Mouse (Mus musculus): ENCODE data around the gene Lrrc20.

Lrrc20 gene

GRCm38 (mm10) chr10:61544127-61544862, 68.7 kb downstream of the Lrrc20 start:
- in situ Hi-C loops (cut with MboI; ENCODE audit: low pct_unique_long_range_greater_than_20kb in 1 of 2, low sequenced_read_pairs in 2 of 2, unreplicated experiment in 1 of 2) = no loop called here

GRCm38 (mm10) chr10:61544863-61545240, 69.3 kb downstream of the Lrrc20 start:
- in situ Hi-C loops (cut with MboI; ENCODE audit: low pct_unique_long_range_greater_than_20kb in 1 of 2, low sequenced_read_pairs in 2 of 2, unreplicated experiment in 1 of 2) = no loop called here

- in situ Hi-C loops (cut with MboI; ENCODE audit: low pct_unique_long_range_greater_than_20kb in 1 of 2, low sequenced_read_pairs in 2 of 2, unreplicated experiment in 1 of 2) = no loop called here
These were observed 74.5 kb downstream of the Lrrc20 start for GRCm38 (mm10) chr10:61550106-61550505.

GRCm38 (mm10) chr10:61555155-61555554, 79.6 kb downstream of the Lrrc20 start:
- in situ Hi-C loops (cut with MboI; ENCODE audit: low pct_unique_long_range_greater_than_20kb in 1 of 2, low sequenced_read_pairs in 2 of 2, unreplicated experiment in 1 of 2) = no loop called here

- in situ Hi-C loops (cut with MboI; ENCODE audit: low pct_unique_long_range_greater_than_20kb in 1 of 2, low sequenced_read_pairs in 2 of 2, unreplicated experiment in 1 of 2) = no loop called here
These were observed 83.0 kb downstream of the Lrrc20 start for GRCm38 (mm10) chr10:61558631-61559030.

GRCm38 (mm10) chr10:61559544-61559943, 83.9 kb downstream of the Lrrc20 start:
- in situ Hi-C loops (cut with MboI; ENCODE audit: low pct_unique_long_range_greater_than_20kb in 1 of 2, low sequenced_read_pairs in 2 of 2, unreplicated experiment in 1 of 2) = no loop called here

DNA sequence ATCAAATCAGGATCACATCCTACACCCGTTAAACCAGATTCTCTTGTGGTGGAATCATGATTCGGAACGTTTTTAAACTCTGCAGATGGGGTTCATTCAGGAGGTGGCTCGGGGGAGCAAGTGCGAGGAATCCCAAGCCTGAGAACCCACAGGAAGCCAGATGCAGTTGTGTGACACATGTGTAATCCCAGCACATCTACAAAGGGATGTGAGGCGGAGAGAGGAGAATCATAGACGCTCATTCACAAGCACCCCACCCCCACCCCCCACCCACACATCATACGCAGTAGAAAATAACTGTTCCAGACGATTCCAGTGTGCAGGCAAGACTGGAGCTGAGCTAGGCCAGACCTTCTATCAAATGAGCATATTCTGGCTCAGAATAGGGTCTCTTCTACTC, 87.9 kb downstream of the Lrrc20 start:
- in situ Hi-C loops (cut with MboI; ENCODE audit: low pct_unique_long_range_greater_than_20kb in 1 of 2, low sequenced_read_pairs in 2 of 2, unreplicated experiment in 1 of 2) = no loop called here

- in situ Hi-C loops (cut with MboI; ENCODE audit: low pct_unique_long_range_greater_than_20kb in 1 of 2, low sequenced_read_pairs in 2 of 2, unreplicated experiment in 1 of 2) = no loop called here
These were observed 88.8 kb downstream of the Lrrc20 start for GRCm38 (mm10) chr10:61564408-61564807.

DNA sequence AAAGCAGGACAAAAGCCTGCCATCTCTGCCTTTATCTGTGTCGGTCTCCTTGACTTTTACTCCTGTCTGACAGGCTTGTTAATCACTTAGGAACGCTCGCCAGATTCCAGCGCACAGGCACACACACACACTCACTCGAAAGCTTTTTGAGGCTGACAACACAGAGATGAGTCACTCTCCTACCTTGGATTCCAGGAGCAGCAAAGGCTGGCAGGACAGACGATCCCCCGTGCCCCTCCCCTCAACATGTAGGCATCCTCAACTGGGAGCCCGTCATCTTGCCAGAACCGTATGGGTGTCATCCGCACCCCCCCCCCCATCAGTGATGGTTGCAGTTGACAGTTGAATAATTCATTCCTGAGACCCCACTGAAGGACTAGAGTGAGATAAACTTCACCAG, 94.6 kb downstream of the Lrrc20 start:
- in situ Hi-C loops (cut with MboI; ENCODE audit: low pct_unique_long_range_greater_than_20kb in 1 of 2, low sequenced_read_pairs in 2 of 2, unreplicated experiment in 1 of 2) = no loop called here

- in situ Hi-C loops (cut with MboI; ENCODE audit: low pct_unique_long_range_greater_than_20kb in 1 of 2, low sequenced_read_pairs in 2 of 2, unreplicated experiment in 1 of 2) = no loop called here
These were observed 96.5 kb downstream of the Lrrc20 start for GRCm38 (mm10) chr10:61572126-61572525.

- in situ Hi-C loops (cut with MboI; ENCODE audit: low pct_unique_long_range_greater_than_20kb in 1 of 2, low sequenced_read_pairs in 2 of 2, unreplicated experiment in 1 of 2) = no loop called here
These were observed 100.6 kb downstream of the Lrrc20 start for GRCm38 (mm10) chr10:61576120-61576767.

DNA sequence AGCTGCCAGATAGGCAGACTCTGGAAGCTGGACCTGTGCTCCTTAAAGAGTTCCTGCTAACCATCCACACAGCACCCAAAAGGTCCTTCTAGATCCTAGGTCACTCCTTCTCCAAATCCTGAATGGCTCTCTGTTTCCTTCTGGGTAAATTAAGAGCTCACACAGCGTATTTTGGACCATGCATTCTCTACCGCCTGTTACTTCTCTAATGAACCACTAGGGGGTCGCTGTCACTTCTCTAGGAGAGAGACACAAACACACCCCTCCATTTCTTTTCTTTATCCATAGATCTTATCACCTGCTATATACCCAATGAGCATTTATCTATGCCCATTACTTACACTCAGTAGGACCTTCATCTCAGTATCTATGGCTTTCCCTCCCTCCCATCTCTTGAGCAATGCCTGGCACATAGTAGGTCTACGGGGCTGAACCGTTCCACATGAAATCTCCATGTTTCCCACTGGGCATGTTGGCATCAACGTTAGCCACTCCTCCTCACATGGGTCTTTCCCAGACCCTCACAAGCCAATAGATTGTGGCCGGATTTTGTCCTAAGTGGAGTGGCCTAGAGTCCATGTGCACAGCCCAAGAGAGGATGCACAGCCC, 111.7 kb downstream of the Lrrc20 start:
- in situ Hi-C loops (cut with MboI; ENCODE audit: low pct_unique_long_range_greater_than_20kb in 1 of 2, low sequenced_read_pairs in 2 of 2, unreplicated experiment in 1 of 2) = no loop called here

DNA sequence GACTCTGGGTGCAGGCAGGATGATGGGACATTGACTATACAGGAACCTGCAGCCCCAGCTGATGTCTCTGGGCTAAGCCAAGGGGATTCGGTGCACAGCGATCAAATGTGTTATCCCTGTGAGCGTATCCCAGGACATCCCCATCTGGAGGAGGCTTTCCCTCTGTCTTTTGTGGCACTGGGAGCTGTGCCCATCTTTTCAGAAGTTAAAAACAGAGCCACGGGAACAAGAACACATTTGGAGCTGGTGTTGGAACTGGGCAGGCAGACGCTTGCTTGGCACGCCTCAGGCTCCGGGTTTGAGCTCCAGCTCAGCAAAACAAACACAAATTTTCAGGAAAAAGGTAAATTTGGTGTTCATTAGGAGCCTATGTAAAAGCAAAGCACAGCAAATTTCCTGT, 122.4 kb downstream of the Lrrc20 start:
- in situ Hi-C loops (cut with MboI; ENCODE audit: low pct_unique_long_range_greater_than_20kb in 1 of 2, low sequenced_read_pairs in 2 of 2, unreplicated experiment in 1 of 2) = no loop called here

DNA sequence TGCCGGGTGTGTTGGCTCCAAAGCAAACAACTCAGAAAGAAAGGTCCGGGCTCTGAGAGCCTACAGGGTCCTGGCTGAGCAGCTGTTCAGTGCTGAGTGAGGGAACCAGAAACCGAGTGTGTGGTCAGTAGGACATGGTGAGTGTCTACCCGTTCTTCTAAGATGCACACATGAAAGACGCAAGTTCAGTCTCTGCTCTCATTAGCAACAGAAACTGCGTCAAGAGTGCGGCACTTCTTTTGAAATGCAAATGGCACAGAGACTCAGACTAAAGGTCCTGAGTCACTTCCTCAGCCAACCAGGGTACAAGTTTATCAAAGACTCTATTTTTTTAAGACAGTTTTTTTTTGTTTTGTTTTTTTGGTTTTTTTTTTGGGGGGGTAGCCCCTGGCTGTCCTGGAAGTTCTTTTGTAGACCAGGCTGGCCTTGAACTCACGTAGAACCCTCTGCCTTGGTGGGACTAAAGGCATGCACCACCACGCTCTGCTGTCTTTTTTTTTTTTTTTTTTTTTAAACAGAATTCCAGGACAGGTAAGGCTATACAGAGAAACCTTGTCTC, 124.0 kb downstream of the Lrrc20 start:
- in situ Hi-C loops (cut with MboI; ENCODE audit: low pct_unique_long_range_greater_than_20kb in 1 of 2, low sequenced_read_pairs in 2 of 2, unreplicated experiment in 1 of 2) = loop anchor here in 1 of 2 experiments (10.0 kb wide), 1 partner anchor 125 kb away; the partner anchor contains the start of gene Lrrc20

- in situ Hi-C loops (cut with MboI; ENCODE audit: low pct_unique_long_range_greater_than_20kb in 1 of 2, low sequenced_read_pairs in 2 of 2, unreplicated experiment in 1 of 2) = loop anchor here in 1 of 2 experiments (10.0 kb wide), 1 partner anchor 128 kb away; the partner anchor contains the start of gene Lrrc20
These were observed 126.9 kb downstream of the Lrrc20 start for GRCm38 (mm10) chr10:61602283-61603033.

DNA sequence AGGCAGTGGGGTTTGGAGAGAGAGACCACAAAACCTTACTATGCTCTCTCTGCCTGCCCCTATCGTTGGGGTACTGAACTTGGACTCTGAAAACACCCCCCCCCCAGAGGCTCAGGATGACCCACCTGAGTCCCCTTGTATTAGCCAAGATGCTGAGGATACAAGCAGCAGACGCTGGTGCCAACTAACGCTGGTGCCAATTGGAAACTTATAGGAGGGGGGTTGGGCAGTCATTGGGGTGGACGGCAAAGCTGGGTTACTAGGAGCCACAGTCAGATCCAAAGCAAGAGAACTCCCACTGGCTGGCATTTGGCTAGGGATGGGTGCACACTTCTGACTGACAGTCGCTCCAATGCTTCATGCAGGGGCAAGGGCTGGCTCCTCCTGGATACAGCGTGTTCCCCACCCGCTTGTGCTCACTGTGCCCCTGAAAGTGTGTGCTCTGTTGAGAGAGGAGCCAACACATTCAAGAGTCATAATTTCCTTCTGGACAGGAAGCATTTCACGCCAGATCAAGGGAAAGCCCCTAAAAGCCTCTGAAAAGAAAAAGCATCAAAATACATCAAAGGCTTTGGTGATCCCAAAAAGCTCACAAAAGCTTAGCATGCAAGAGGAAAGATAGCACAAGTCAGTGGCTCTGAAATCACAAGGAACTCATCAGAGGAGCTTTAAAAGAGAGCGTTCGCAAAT, 128.9 kb downstream of the Lrrc20 start:
- in situ Hi-C loops (cut with MboI; ENCODE audit: low pct_unique_long_range_greater_than_20kb in 1 of 2, low sequenced_read_pairs in 2 of 2, unreplicated experiment in 1 of 2) = loop anchor here in 1 of 2 experiments (10.0 kb wide), 1 partner anchor 130 kb away; the partner anchor contains the start of gene Lrrc20

DNA sequence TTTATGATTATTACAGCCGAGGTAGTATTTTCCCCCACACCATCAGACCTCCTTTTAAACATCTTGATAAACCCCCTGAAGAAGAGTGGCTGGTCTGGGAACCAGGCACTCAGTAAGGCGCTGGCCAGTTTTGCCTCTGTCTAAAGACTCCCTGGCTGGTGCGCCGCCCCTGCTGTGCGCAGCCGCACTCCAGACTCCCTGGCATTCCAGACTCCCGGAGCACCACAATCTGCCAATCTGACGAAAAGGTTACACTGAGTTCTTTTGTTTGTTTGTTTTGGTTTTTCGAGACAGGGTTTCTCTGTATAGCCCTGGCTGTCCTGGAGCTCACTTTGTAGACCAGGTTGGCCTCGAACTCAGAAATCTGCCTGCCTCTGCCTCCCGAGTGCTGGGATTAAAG, 129.8 kb downstream of the Lrrc20 start:
- in situ Hi-C loops (cut with MboI; ENCODE audit: low pct_unique_long_range_greater_than_20kb in 1 of 2, low sequenced_read_pairs in 2 of 2, unreplicated experiment in 1 of 2) = loop anchor here in 1 of 2 experiments (10.0 kb wide), 1 partner anchor 131 kb away; the partner anchor contains the start of gene Lrrc20

DNA sequence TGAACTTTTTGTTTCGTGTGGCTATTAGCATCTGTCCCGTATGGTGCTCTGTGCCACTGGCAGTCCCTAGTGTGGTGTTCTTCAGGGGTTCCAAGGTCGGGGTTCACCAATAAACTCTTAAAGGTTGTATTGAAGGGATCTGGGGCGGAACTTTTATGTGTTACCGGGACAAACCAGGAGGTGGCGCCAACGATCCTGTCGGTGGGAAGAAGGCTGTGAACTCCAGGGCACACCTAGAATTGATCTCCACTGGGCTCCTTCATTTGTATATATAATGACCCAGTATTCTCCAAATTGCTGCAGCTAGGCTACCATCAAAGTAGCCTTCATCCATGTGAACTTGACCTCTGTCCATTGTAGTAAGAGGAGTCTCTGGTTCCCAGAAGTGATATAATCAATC, 130.2 kb downstream of the Lrrc20 start:
- in situ Hi-C loops (cut with MboI; ENCODE audit: low pct_unique_long_range_greater_than_20kb in 1 of 2, low sequenced_read_pairs in 2 of 2, unreplicated experiment in 1 of 2) = loop anchor here in 1 of 2 experiments (10.0 kb wide), 1 partner anchor 131 kb away; the partner anchor contains the start of gene Lrrc20

Data from mouse embryonic stem cell (cell line).